Mouse (Mus musculus) central nervous system, embryonic 18 days (tissue): ENCODE data around the gene Lix1. TPM values are rescaled to one million over a fixed set of nuclear protein-coding genes. Genes with fewer than 3 reads are reported as not detected.

Source experiments
- polyA plus RNA-seq: library from polyadenylated mRNA; depleted of rRNA; stranded (reverse); fragments of >200 nt; gene quantifications from 2 replicates; pipeline ENCODE4 v1.2.3, GENCODE M21; 2012; rRNA removed

The Lix1 gene
- polyA plus RNA-seq = 13.3 and 15.1 TPM in 2 replicates

GRCm38 (mm10) chr17:17402222-17403004 is at the start of gene Lix1:
Gene Lix1 (plus strand): TSS chr17:17402672.

GRCm38 (mm10) chr17:17373918-17374910 is 28.3 kb upstream of the Lix1 start, which contains the start of gene Riok2:
Gene Riok2 (plus strand): TSS chr17:17374309.

Other genes starting within 250 kb of the Lix1 start
- 26.6 and 27.0 TPM in 2 replicates for gene Riok2, start 28.4 kb upstream of the Lix1 start, polyA plus RNA-seq
- gene Lnpep, start 222.4 kb downstream of the Lix1 start, polyA plus RNA-seq = 11.4 and 12.0 TPM in 2 replicates